14 mouse cellular contexts compared by ENCODE assay signal in genomic region chr5:90439157-90439556, GRCm38 (mm10). TPM values are rescaled to one million over a fixed set of nuclear protein-coding genes. Genes with fewer than 3 reads are reported as not detected.
"Had no signal": no experiment of that assay in that cellular context is flagged by ENCODE, and none has a peak within 500 bp of the region (broad histone marks: within the 10 kb centered on the region; RNA-seq: fewer than 3 reads in every experiment).

No protein-coding gene starts in this region.

- H3K27ac ChIP-seq: hindbrain, embryonic 13.5 days; hindbrain, postnatal 0 days; limb, embryonic 13.5 days; midbrain, embryonic 10.5 days; midbrain, embryonic 15.5 days had no signal

- H3K36me3 ChIP-seq: hindbrain, embryonic 13.5 days; limb, embryonic 13.5 days; midbrain, embryonic 10.5 days; midbrain, embryonic 15.5 days had no signal

- H3K4me2 ChIP-seq: hindbrain, embryonic 13.5 days; limb, embryonic 13.5 days; lung, embryonic 14.5 days; midbrain, embryonic 15.5 days had no signal

- H3K9ac ChIP-seq: hindbrain, embryonic 13.5 days; limb, embryonic 13.5 days; lung, embryonic 14.5 days; midbrain, embryonic 15.5 days had no signal

- ATAC-seq: hindbrain, postnatal 0 days; midbrain, embryonic 15.5 days had no signal

- H3K4me1 ChIP-seq: hindbrain, embryonic 13.5 days; limb, embryonic 13.5 days; midbrain, embryonic 10.5 days; midbrain, embryonic 15.5 days had no signal

- H3K9me3 ChIP-seq: hindbrain, embryonic 13.5 days; limb, embryonic 13.5 days; midbrain, embryonic 10.5 days; midbrain, embryonic 15.5 days had no signal

- H3K4me3 ChIP-seq: hindbrain, embryonic 13.5 days; limb, embryonic 13.5 days; midbrain, embryonic 10.5 days; midbrain, embryonic 15.5 days had no signal

- H3K27me3 ChIP-seq: hindbrain, embryonic 13.5 days; limb, embryonic 13.5 days; midbrain, embryonic 15.5 days had no signal

- DNase-seq: layer of hippocampus, adult 9-11 months; left cerebral cortex, postnatal 4 days; lung, embryonic 14.5 days; lung, postnatal 10 days; lung, postnatal 4 days; right cerebral cortex, postnatal 14 days; thymus, postnatal 36 days had no signal

RNA-seq across cellular contexts. Expression of gene Alb, which starts 21.5 kb away (rescaled TPM):
- total RNA-seq: layer of hippocampus, adult 18-20 months; megakaryocyte, adult 5-6 weeks had no signal
- polyA plus RNA-seq: hindbrain, postnatal 0 days; midbrain, embryonic 10.5 days had no signal

RNA-seq across cellular contexts. Expression of gene Afp, which starts 51.4 kb away (rescaled TPM):
- total RNA-seq: layer of hippocampus, adult 18-20 months; megakaryocyte, adult 5-6 weeks had no signal
